In genomic region chr2:26090876-26091770, GRCm38 (mm10) we compare ENCODE assay signal across 8 mouse cellular contexts. TPM values are rescaled to one million over a fixed set of nuclear protein-coding genes. Genes with fewer than 3 reads are reported as not detected.
DNase-seq lines count a peak whose midpoint lies in the region; ATAC-seq and TF ChIP-seq lines count a peak whose summit lies in the region.

No protein-coding gene starts in this region.

- TF ChIP-seq EP300 in liver, embryonic 14.5 days (IDR thresholded peaks at IDR 0.05; ENCODE audit: low read depth), result no peak

- H3K36me3 ChIP-seq in ES-E14 (ENCODE audit: control insufficient read depth, insufficient read depth, low read length, poor library complexity, severe bottlenecking), result no peaks in the 10 kb centered on the region
- no peaks in the 10 kb centered on the region for H3K36me3 ChIP-seq in embryonic facial prominence, embryonic 10.5 days (replicated peaks)
- no peaks in the 10 kb centered on the region for H3K36me3 ChIP-seq in hindbrain, embryonic 12.5 days
- no peaks in the 10 kb centered on the region for H3K36me3 ChIP-seq in liver, embryonic 14.5 days (replicated peaks; ENCODE audit: control insufficient read depth, insufficient read depth, low read depth)

- peak overlapping the region; percentile 14 for H3K9ac ChIP-seq in ES-E14 (ENCODE audit: insufficient read depth, low read depth, low read length, poor library complexity, severe bottlenecking)
- peak overlapping the region; percentile 83 for H3K9ac ChIP-seq in hindbrain, embryonic 12.5 days
- no peak overlapping the region for H3K9ac ChIP-seq in liver, embryonic 14.5 days (replicated peaks)

- peak overlapping the region; percentile 69 for H3K27ac ChIP-seq in gastrocnemius, adult 2 months
- H3K27ac ChIP-seq in ES-E14 (ENCODE audit: insufficient read depth, low read depth, low read length, poor library complexity, severe bottlenecking), result no peak overlapping the region
- H3K27ac ChIP-seq in embryonic facial prominence, embryonic 10.5 days (replicated peaks), result peak overlapping the region; percentile 87
- peak overlapping the region; percentile 89 for H3K27ac ChIP-seq in hindbrain, embryonic 12.5 days
- no peak overlapping the region for H3K27ac ChIP-seq in liver, embryonic 14.5 days

- H3K27me3 ChIP-seq in embryonic facial prominence, embryonic 10.5 days (replicated peaks; ENCODE audit: low read depth, poor library complexity, severe bottlenecking), result peaks cover 51% of the 10 kb centered on the region
- H3K27me3 ChIP-seq in hindbrain, embryonic 12.5 days, result peaks cover 14% of the 10 kb centered on the region
- peaks cover 37% of the 10 kb centered on the region for H3K27me3 ChIP-seq in liver, embryonic 14.5 days (ENCODE audit: control insufficient read depth, insufficient read depth, low read length)

- H3K4me2 ChIP-seq in hindbrain, embryonic 12.5 days (replicated peaks), result peak overlapping the region; percentile 86
- H3K4me2 ChIP-seq in liver, embryonic 14.5 days (ENCODE audit: low read depth), result peak overlapping the region; percentile 60

- WGBS in embryonic facial prominence, embryonic 10.5 days, result 1% methylated on average over 39 of the region's 39 CpGs
- under 1% methylated on average over 37 of the region's 39 CpGs for WGBS in hindbrain, embryonic 12.5 days
- WGBS in liver, embryonic 14.5 days (ENCODE audit: insufficient replicate concordance), result 1% methylated on average over 37 of the region's 39 CpGs

- ATAC-seq in hindbrain, embryonic 12.5 days (ENCODE audit: low FRiP score), result peak; percentile 61
- no peak for ATAC-seq in liver, embryonic 14.5 days (ENCODE audit: insufficient read depth)

- peak; percentile 51 for DNase-seq in gastrocnemius, adult 2 months
- no peak for DNase-seq in gastrocnemius, adult 18-20 months (ENCODE audit: low spot score)
- peak; percentile 47 for DNase-seq in ES-E14 (ENCODE audit: low read depth, low spot score)
- DNase-seq in embryonic facial prominence, embryonic 10.5 days (ENCODE audit: low spot score), result peak; percentile 83
- no peak for DNase-seq in liver, embryonic 14.5 days (ENCODE audit: low read depth in 3 of 3, low spot score in 3 of 3)
- peak; percentile 27 for DNase-seq in retina, postnatal 1 day
- DNase-seq in urinary bladder, postnatal 14 days (ENCODE audit: low spot score), result no peak

- intact Hi-C loops in gastrocnemius, adult 2 months (cut with DNase I), result no loop called here

- H3K4me3 ChIP-seq in gastrocnemius, adult 2 months, result peak overlapping the region; percentile 66
- peak overlapping the region; percentile 51 to 69 for H3K4me3 ChIP-seq in ES-E14 (ENCODE audit: insufficient read depth in 1 of 2, low read depth in 1 of 2, low read length in 2 of 2, poor library complexity in 1 of 2, severe bottlenecking in 1 of 2)
- peak overlapping the region; percentile 72 for H3K4me3 ChIP-seq in embryonic facial prominence, embryonic 10.5 days
- peak overlapping the region; percentile 75 for H3K4me3 ChIP-seq in hindbrain, embryonic 12.5 days
- peak overlapping the region; percentile 31 to 37 for H3K4me3 ChIP-seq in liver, embryonic 14.5 days (ENCODE audit: insufficient read depth in 1 of 2, low read depth in 2 of 2, low read length in 2 of 2)

- no peaks in the 10 kb centered on the region for H3K9me3 ChIP-seq in ES-E14 (ENCODE audit: control insufficient read depth, insufficient read depth, low read depth, low read length)
- no peaks in the 10 kb centered on the region for H3K9me3 ChIP-seq in embryonic facial prominence, embryonic 10.5 days
- no peaks in the 10 kb centered on the region for H3K9me3 ChIP-seq in hindbrain, embryonic 12.5 days (replicated peaks)
- no peaks in the 10 kb centered on the region for H3K9me3 ChIP-seq in liver, embryonic 14.5 days (ENCODE audit: control insufficient read depth, low read length)

- in situ Hi-C loops in ES-E14 (cut with MboI; ENCODE audit: low sequenced_read_pairs in 2 of 2, unreplicated experiment in 2 of 2), result no loop called here

- TF ChIP-seq CTCF in gastrocnemius, adult 2 months (IDR thresholded peaks at IDR 0.05), result no peak
- TF ChIP-seq CTCF in liver, embryonic 14.5 days (IDR thresholded peaks at IDR 0.05; ENCODE audit: low read depth), result no peak

- peaks cover 2 to 5% of the 10 kb centered on the region in 2 experiments; a peak in 1 of 4 replicates for H3K4me1 ChIP-seq in ES-E14 (ENCODE audit: control insufficient read depth in 2 of 2, insufficient read depth in 2 of 2, low read length in 2 of 2, poor library complexity in 1 of 2)
- peaks cover 25% of the 10 kb centered on the region for H3K4me1 ChIP-seq in embryonic facial prominence, embryonic 10.5 days
- H3K4me1 ChIP-seq in hindbrain, embryonic 12.5 days, result peaks cover 22% of the 10 kb centered on the region
- peaks cover 28 to 31% of the 10 kb centered on the region in 2 experiments for H3K4me1 ChIP-seq in liver, embryonic 14.5 days (replicated peaks; ENCODE audit: control insufficient read depth in 2 of 2, insufficient read depth in 2 of 2, low read length in 1 of 2)

TF ChIP-seq in ES-E14, 5 proteins besides CTCF, POLR2A, EP300 and RAD21:
- no peak for TF ChIP-seq MAFK (IDR thresholded peaks at IDR 0.05; ENCODE audit: insufficient read depth, low read depth, low read length)
- TF ChIP-seq HCFC1 (IDR thresholded peaks at IDR 0.05; ENCODE audit: borderline replicate concordance, insufficient read depth, low read length), result no peak
- TF ChIP-seq ZNF384 (IDR thresholded peaks at IDR 0.05; ENCODE audit: low read depth, low read length), result no peak
- no peak for TF ChIP-seq CHD2 (IDR thresholded peaks at IDR 0.05; ENCODE audit: low read depth, low read length)
- TF ChIP-seq ZC3H11A (IDR thresholded peaks at IDR 0.05; ENCODE audit: borderline replicate concordance, low read depth, low read length), result no peak

RNA-seq across cellular contexts. Expression of gene Nacc2, which starts 31.9 kb away (rescaled TPM):
- total RNA-seq in gastrocnemius, adult 2 months (2021), result 10 to 100 TPM; 18.9 to 32.6 TPM
- 10 to 100 TPM; 23.4 to 24.5 TPM for total RNA-seq in gastrocnemius, adult 18-20 months (2021)
- 4.8 and 6.0 TPM in 2 replicates for total RNA-seq in ES-E14 (2012; rRNA removed)
- polyA plus RNA-seq in embryonic facial prominence, embryonic 10.5 days (2016; fragmentation: Nextera tagmentation; extraction: Ambion mirVana), result 5.7 and 5.9 TPM in 2 replicates
- 12.6 and 15.0 TPM in 2 replicates for polyA plus RNA-seq in hindbrain, embryonic 12.5 days (2016; fragmentation: Nextera tagmentation; extraction: Ambion mirVana)
- polyA plus RNA-seq in liver, embryonic 14.5 days (2012; rRNA removed), result 1.4 TPM in 2 replicates
- 2.4 and 3.1 TPM in 2 replicates for polyA plus RNA-seq in liver, embryonic 14.5 days (2014; fragmentation: Nextera tagmentation; extraction: Ambion mirVana)

Comparison
In these comparisons a context has a peak if more than half of its experiments do, and no peak if none do; other contexts are left out.
1. DNase-seq: peak in gastrocnemius, adult 2 months (single experiment), ES-E14 (single experiment), embryonic facial prominence, embryonic 10.5 days (single experiment) and retina, postnatal 1 day (single experiment); none in gastrocnemius, adult 18-20 months (single experiment), liver, embryonic 14.5 days (0 of 3) and urinary bladder, postnatal 14 days (single experiment).
2. H3K27ac ChIP-seq: peak in gastrocnemius, adult 2 months (single experiment), embryonic facial prominence, embryonic 10.5 days (single experiment) and hindbrain, embryonic 12.5 days (single experiment); none in ES-E14 (single experiment) and liver, embryonic 14.5 days (single experiment).
3. Peak in every context shown above with its lines, with median percentiles within 50 percentile points of each other: H3K4me3 ChIP-seq.